Mouse (Mus musculus) myocyte (in vitro differentiated cells): ENCODE measurements around the gene Ptgds. TPM values are rescaled to one million over a fixed set of nuclear protein-coding genes. Genes with fewer than 3 reads are reported as not detected.

Experiments used
- H3K27me3 ChIP-seq: one replicate; pipeline ENCODE4 v1.6.1; 2011; ENCODE audit not compliant: control insufficient read depth, insufficient read depth, insufficient read length
- H3K36me3 ChIP-seq: one replicate; pipeline ENCODE4 v1.6.1; 2011; ENCODE audit not compliant: control insufficient read depth, insufficient read depth
- H3K4me2 ChIP-seq: one replicate; pipeline ENCODE4 v1.6.1; 2011; ENCODE audit warnings: low read depth, control low read depth
- H3K4me3 ChIP-seq: one replicate; pipeline ENCODE4 v1.5.1; 2011; ENCODE audit warnings: mild to moderate bottlenecking, control low read depth, moderate library complexity
- H3K79me2 ChIP-seq: one replicate; pipeline ENCODE4 v1.6.1; 2011; ENCODE audit not compliant: control insufficient read depth, insufficient read depth
- H3ac ChIP-seq: one replicate; pipeline ENCODE4 v1.6.1; 2011; ENCODE audit not compliant: control insufficient read depth, insufficient read length
- CEBPB ChIP-seq: IDR thresholded peaks from 2 replicates; pipeline ENCODE4 v1.6.1; 2011; ENCODE audit warnings: mild to moderate bottlenecking, moderate library complexity; ENCODE audit not compliant: poor library complexity, insufficient read depth, severe bottlenecking
- E2F4 ChIP-seq: IDR thresholded peaks from one replicate; pipeline ENCODE4 v1.6.1; 2011; ENCODE audit warnings: mild to moderate bottlenecking, control low read depth, moderate library complexity; ENCODE audit not compliant: insufficient read depth
- MAX ChIP-seq: IDR thresholded peaks from one replicate; pipeline ENCODE4 v1.6.1; 2011; ENCODE audit warnings: low read depth, mild to moderate bottlenecking, control low read depth
- MYOD1 ChIP-seq, 3 experiments: IDR thresholded peaks; one replicate each; pipeline ENCODE4 v1.6.1; 2011; ENCODE audit warnings: control low read depth in 2 of 3, low read depth in 2 of 3, mild to moderate bottlenecking in 2 of 3, moderate library complexity in 1 of 3; ENCODE audit not compliant: insufficient read length in 2 of 3, control insufficient read depth in 1 of 3
- MYOG ChIP-seq, 3 experiments: IDR thresholded peaks; one replicate each; pipeline ENCODE4 v1.6.1; 2011; ENCODE audit warnings: control low read depth in 2 of 3, low read depth in 2 of 3, mild to moderate bottlenecking in 2 of 3; ENCODE audit not compliant: insufficient read length in 2 of 3, control insufficient read depth in 1 of 3, insufficient read depth in 1 of 3
- POLR2A ChIP-seq: IDR thresholded peaks from one replicate; pipeline ENCODE4 v1.6.1; 2011; ENCODE audit warnings: low read depth, mild to moderate bottlenecking, control low read depth, moderate library complexity; ENCODE audit not compliant: insufficient read length
- POLR2AphosphoS2 ChIP-seq: IDR thresholded peaks from one replicate; pipeline ENCODE4 v1.6.1; 2011; ENCODE audit warnings: low read depth, control low read depth; ENCODE audit not compliant: insufficient read length
- REST ChIP-seq: IDR thresholded peaks from one replicate; pipeline ENCODE4 v1.6.1; 2011; ENCODE audit warnings: mild to moderate bottlenecking, control low read depth, moderate library complexity; ENCODE audit not compliant: insufficient read depth, insufficient read length
- SRF ChIP-seq: IDR thresholded peaks from one replicate; pipeline ENCODE4 v1.6.1; 2011; ENCODE audit warnings: low read depth; ENCODE audit not compliant: control insufficient read depth, insufficient read length
- TCF12 ChIP-seq: IDR thresholded peaks from one replicate; pipeline ENCODE4 v1.6.1; 2011; ENCODE audit warnings: mild to moderate bottlenecking, control low read depth; ENCODE audit not compliant: poor library complexity, insufficient read depth, severe bottlenecking
- TCF3 ChIP-seq: IDR thresholded peaks from one replicate; pipeline ENCODE4 v1.6.1; 2011; ENCODE audit warnings: low read depth, control low read depth; ENCODE audit not compliant: insufficient read length
- USF1 ChIP-seq: IDR thresholded peaks from one replicate; pipeline ENCODE4 v1.6.1; 2011; ENCODE audit warnings: low read depth, mild to moderate bottlenecking, control low read depth, moderate library complexity
- polyA plus RNA-seq: library from polyadenylated mRNA; unstranded; fragments of >200 nt; fragmentation: generic; extraction: Trizol; gene quantifications from one replicate; pipeline ENCODE4 v1.2.1, GENCODE M21; 2012; ENCODE audit warnings: missing spikeins

Gene Ptgds
- polyA plus RNA-seq, 1 experiment: 9.8 TPM

GRCm38 (mm10) chr2:25425481-25425880 lies 44.4 kb downstream of the Ptgds start:
- TF ChIP-seq TCF12: no peak
- TF ChIP-seq USF1: no peak
- TF ChIP-seq MYOD1 (IDR thresholded peaks at IDR 0.05; ENCODE audit: control insufficient read depth in 1 of 3, insufficient read length in 2 of 3, low read depth in 2 of 3): no peak
- TF ChIP-seq SRF: no peak
- no peak for TF ChIP-seq TCF3
- no peak for TF ChIP-seq MYOG (IDR thresholded peaks at IDR 0.05; ENCODE audit: control insufficient read depth in 1 of 3, insufficient read depth in 1 of 3, insufficient read length in 2 of 3, low read depth in 2 of 3)
- no peak for TF ChIP-seq CEBPB
- no peak for TF ChIP-seq POLR2AphosphoS2
- Histone ChIP-seq H3K79me2 (no peaks in the 10 kb centered on the region), H3K4me2 (no peak overlapping the region), H3K27me3 (peaks cover 11% of the 10 kb centered on the region), H3K4me3 (no peak overlapping the region), H3ac (no peak overlapping the region), H3K36me3 (no peaks in the 10 kb centered on the region)

GRCm38 (mm10) chr2:25423626-25424025 lies 46.2 kb downstream of the Ptgds start:
- TF ChIP-seq SRF (no peak), MYOD1 (IDR thresholded peaks at IDR 0.05; ENCODE audit: control insufficient read depth in 1 of 3, insufficient read length in 2 of 3, low read depth in 2 of 3) (no peak), USF1 (no peak)
- H3ac ChIP-seq: no peak overlapping the region
- peaks cover 10% of the 10 kb centered on the region for H3K27me3 ChIP-seq
- no peak overlapping the region for H3K4me3 ChIP-seq
- no peak overlapping the region for H3K4me2 ChIP-seq
- no peaks in the 10 kb centered on the region for H3K36me3 ChIP-seq
- H3K79me2 ChIP-seq: no peaks in the 10 kb centered on the region

- no peaks in the 10 kb centered on the region for H3K36me3 ChIP-seq
- H3K79me2 ChIP-seq: no peaks in the 10 kb centered on the region
- TF ChIP-seq CEBPB (peak; percentile 68; the same call in 1 of the 2 replicates), USF1 (no peak), TCF12 (no peak)
- no peak within 1 kb of the TSS for H3K4me2 ChIP-seq
- no peak within 1 kb of the TSS for H3ac ChIP-seq
- H3K4me3 ChIP-seq: no peak within 1 kb of the TSS
- peaks cover 10% of the 10 kb centered on the region for H3K27me3 ChIP-seq
Measured at GRCm38 (mm10) chr2:25422587-25423410, 47.0 kb downstream of the Ptgds start, which contains the start of gene Fut7. Gene Fut7 (plus strand): TSS chr2:25423267.

DNA sequence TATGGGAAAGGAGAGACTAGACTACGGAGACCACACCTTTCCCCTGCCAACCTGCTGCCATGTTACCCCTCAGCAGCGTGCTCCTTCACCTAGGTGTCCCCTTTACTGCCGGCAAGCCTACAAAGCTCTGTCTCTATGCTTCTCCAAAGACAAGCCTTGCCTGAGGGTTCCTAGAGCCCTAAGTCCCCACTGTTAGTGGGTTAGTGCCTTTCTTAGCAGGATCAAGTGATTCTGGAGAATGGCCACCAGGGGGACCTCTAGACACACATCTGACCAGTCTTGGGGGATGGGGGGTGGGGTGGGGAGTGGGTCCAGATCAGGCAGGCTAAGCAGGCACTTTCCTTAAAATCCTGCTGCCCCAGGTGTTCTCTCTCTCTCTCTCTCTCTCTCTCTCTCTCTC lies 48.0 kb downstream of the Ptgds start:
- no peaks in the 10 kb centered on the region for H3K36me3 ChIP-seq
- no peak overlapping the region for H3ac ChIP-seq
- H3K27me3 ChIP-seq: peaks cover 10% of the 10 kb centered on the region
- H3K4me2 ChIP-seq: no peak overlapping the region
- H3K79me2 ChIP-seq: no peaks in the 10 kb centered on the region
- H3K4me3 ChIP-seq: no peak overlapping the region
- TF ChIP-seq SRF: no peak
- TF ChIP-seq POLR2AphosphoS2: no peak
- no peak for TF ChIP-seq MYOD1 (IDR thresholded peaks at IDR 0.05; ENCODE audit: control insufficient read depth in 1 of 3, insufficient read length in 2 of 3, low read depth in 2 of 3)
- no peak for TF ChIP-seq CEBPB
- TF ChIP-seq MYOG (IDR thresholded peaks at IDR 0.05; ENCODE audit: control insufficient read depth in 1 of 3, insufficient read depth in 1 of 3, insufficient read length in 2 of 3, low read depth in 2 of 3): no peak
- TF ChIP-seq TCF3: no peak
- no peak for TF ChIP-seq USF1
- no peak for TF ChIP-seq MAX
- no peak for TF ChIP-seq REST
- no peak for TF ChIP-seq E2F4
- no peak for TF ChIP-seq TCF12
- no peak for TF ChIP-seq POLR2A

DNA sequence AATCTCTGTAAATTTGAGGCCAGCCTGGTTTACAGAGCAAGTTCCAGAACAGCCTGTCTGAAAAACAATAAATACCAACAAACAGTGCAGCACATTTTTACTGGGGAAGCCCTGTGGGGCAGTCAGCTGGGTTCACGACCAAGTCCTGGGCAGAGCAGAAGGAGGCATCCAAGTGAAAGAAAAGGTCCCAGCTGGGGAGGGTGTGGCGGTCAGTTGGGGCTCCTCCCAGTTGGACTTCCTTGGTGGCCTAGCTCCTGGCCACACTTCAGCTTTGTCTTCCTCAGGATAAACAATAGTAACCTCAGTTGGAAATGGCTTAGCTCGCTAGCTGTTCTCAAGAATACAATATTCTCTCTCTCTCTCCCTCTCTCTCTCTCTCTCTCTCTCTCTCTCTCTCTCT lies 52.4 kb downstream of the Ptgds start:
- Histone ChIP-seq H3K4me2 (peak overlapping the region; percentile 67), H3K79me2 (no peaks in the 10 kb centered on the region), H3ac (no peak overlapping the region), H3K4me3 (no peak overlapping the region), H3K27me3 (no peaks in the 10 kb centered on the region), H3K36me3 (no peaks in the 10 kb centered on the region)
- no peak for TF ChIP-seq MYOG (IDR thresholded peaks at IDR 0.05; ENCODE audit: control insufficient read depth in 1 of 3, insufficient read depth in 1 of 3, insufficient read length in 2 of 3, low read depth in 2 of 3)
- TF ChIP-seq POLR2AphosphoS2: no peak
- no peak for TF ChIP-seq SRF
- TF ChIP-seq MAX: no peak
- TF ChIP-seq MYOD1 (IDR thresholded peaks at IDR 0.05; ENCODE audit: control insufficient read depth in 1 of 3, insufficient read length in 2 of 3, low read depth in 2 of 3): no peak
- TF ChIP-seq E2F4: no peak
- no peak for TF ChIP-seq CEBPB
- TF ChIP-seq REST: no peak
- TF ChIP-seq TCF12: no peak
- TF ChIP-seq POLR2A: no peak
- no peak for TF ChIP-seq USF1
- no peak for TF ChIP-seq TCF3

Other genes with a start within 250 kb of the Ptgds start
- gene Tubb4b, start 245.3 kb downstream of the Ptgds start, polyA plus RNA-seq: 359 TPM
- not detected for gene Slc34a3, start 235.7 kb downstream of the Ptgds start, polyA plus RNA-seq
- gene Rnf224, start 233.3 kb downstream of the Ptgds start, polyA plus RNA-seq: not detected
- gene Rnf208, start 227.8 kb downstream of the Ptgds start, polyA plus RNA-seq: 0.59 TPM
- gene Cysrt1, start 227.6 kb downstream of the Ptgds start, polyA plus RNA-seq: not detected
- 4.5 TPM for gene AL732309.1, start 223.2 kb downstream of the Ptgds start, polyA plus RNA-seq
- gene Tmem203, start 214.6 kb downstream of the Ptgds start, polyA plus RNA-seq: 47.2 TPM
- 5.5 TPM for gene Tprn, start 207.4 kb downstream of the Ptgds start, polyA plus RNA-seq
- 106 TPM for gene Ssna1, start 197.6 kb downstream of the Ptgds start, polyA plus RNA-seq
- 97.9 TPM for gene Anapc2, start 197.6 kb downstream of the Ptgds start, polyA plus RNA-seq
- gene Tmem210, start 181.9 kb downstream of the Ptgds start, polyA plus RNA-seq: 0.40 TPM
- 1.6 TPM for gene Lrrc26, start 180.1 kb downstream of the Ptgds start, polyA plus RNA-seq
- gene Grin1, start 150.9 kb downstream of the Ptgds start, polyA plus RNA-seq: 0.12 TPM
- 46.3 TPM for gene Man1b1, start 137.7 kb downstream of the Ptgds start, polyA plus RNA-seq
- gene Dpp7, start 113.7 kb downstream of the Ptgds start, polyA plus RNA-seq: 43.0 TPM
- gene Uap1l1, start 104.4 kb downstream of the Ptgds start, polyA plus RNA-seq: 68.3 TPM
- gene Sapcd2, start 97.7 kb downstream of the Ptgds start, polyA plus RNA-seq: 10.4 TPM
- gene Entpd2, start 74.2 kb downstream of the Ptgds start, polyA plus RNA-seq: 0.89 TPM
- 114 TPM for gene Npdc1, start 70.7 kb downstream of the Ptgds start, polyA plus RNA-seq
- 0.08 TPM for gene Fut7, start 46.8 kb downstream of the Ptgds start, polyA plus RNA-seq
- 9.8 TPM for gene Abca2, start 41.3 kb downstream of the Ptgds start, polyA plus RNA-seq
- gene Clic3, start 13.2 kb downstream of the Ptgds start, polyA plus RNA-seq: 13.5 TPM
- gene Paxx, start 9.0 kb downstream of the Ptgds start, polyA plus RNA-seq: 64.3 TPM
- not detected for gene Lcn12, start 23.9 kb upstream of the Ptgds start, polyA plus RNA-seq
- gene Fbxw5, start 30.7 kb upstream of the Ptgds start, polyA plus RNA-seq: 53.6 TPM
- gene C8g, start 31.7 kb upstream of the Ptgds start, polyA plus RNA-seq: 0.74 TPM
- 40.4 TPM for gene Traf2, start 76.9 kb upstream of the Ptgds start, polyA plus RNA-seq
- 513 TPM for gene Edf1, start 87.8 kb upstream of the Ptgds start, polyA plus RNA-seq
- gene Mamdc4, start 104.8 kb upstream of the Ptgds start, polyA plus RNA-seq: 8.7 TPM
- 108 TPM for gene Phpt1, start 105.2 kb upstream of the Ptgds start, polyA plus RNA-seq
- gene Ajm1, start 111.7 kb upstream of the Ptgds start, polyA plus RNA-seq: 1.0 TPM
- 76.5 TPM for gene Rabl6, start 138.5 kb upstream of the Ptgds start, polyA plus RNA-seq
- gene Ccdc183, start 147.6 kb upstream of the Ptgds start, polyA plus RNA-seq: 0.13 TPM
- 32.6 TPM for gene Tmem141, start 152.0 kb upstream of the Ptgds start, polyA plus RNA-seq
- 0.10 TPM for gene Fcna, start 158.0 kb upstream of the Ptgds start, polyA plus RNA-seq
- not detected for gene Lcn8, start 183.1 kb upstream of the Ptgds start, polyA plus RNA-seq
- not detected for gene Lcn5, start 187.9 kb upstream of the Ptgds start, polyA plus RNA-seq
- gene Lcn6, start 206.7 kb upstream of the Ptgds start, polyA plus RNA-seq: not detected
- not detected for gene Lcn10, start 212.7 kb upstream of the Ptgds start, polyA plus RNA-seq
- gene Obp2a, start 230.0 kb upstream of the Ptgds start, polyA plus RNA-seq: not detected
- 0.31 TPM for gene Bmyc, start 236.7 kb upstream of the Ptgds start, polyA plus RNA-seq